In genomic region chr8:117290506-117290905, GRCm38 (mm10) we compare ENCODE assay signal across 11 mouse cellular contexts. TPM values are rescaled to one million over a fixed set of nuclear protein-coding genes. Genes with fewer than 3 reads are reported as not detected.
DNase-seq lines count a peak whose midpoint lies in the region; ATAC-seq lines count a peak whose summit lies in the region.
"Had no signal": no experiment of that assay in that cellular context is flagged by ENCODE, and none has a peak within 500 bp of the region (broad histone marks: within the 10 kb centered on the region; RNA-seq: fewer than 3 reads in every experiment).

No protein-coding gene starts in this region.

- H3K9ac ChIP-seq in embryonic facial prominence, embryonic 14.5 days (ENCODE audit: low read depth, low read length), result no peak overlapping the region
- H3K9ac ChIP-seq in limb, embryonic 15.5 days, result no peak overlapping the region
- H3K9ac ChIP-seq in forebrain, embryonic 11.5 days (ENCODE audit: low read length), result no peak overlapping the region
- H3K9ac ChIP-seq: liver, embryonic 13.5 days had no signal

- H3K4me2 ChIP-seq in embryonic facial prominence, embryonic 14.5 days (ENCODE audit: low read depth, low read length), result no peak overlapping the region
- H3K4me2 ChIP-seq in limb, embryonic 15.5 days, result no peak overlapping the region
- no peak overlapping the region for H3K4me2 ChIP-seq in forebrain, embryonic 11.5 days (ENCODE audit: low read depth, low read length, severe bottlenecking)
- H3K4me2 ChIP-seq: liver, embryonic 13.5 days had no signal

- peak overlapping the region; percentile 42 for H3K4me3 ChIP-seq in megakaryocyte, embryonic 14.5 days (replicated peaks)
- no peak overlapping the region for H3K4me3 ChIP-seq in embryonic facial prominence, embryonic 14.5 days (ENCODE audit: low read depth, low read length)
- no peak overlapping the region for H3K4me3 ChIP-seq in limb, embryonic 15.5 days
- H3K4me3 ChIP-seq in forebrain, embryonic 11.5 days (ENCODE audit: low read depth, low read length), result no peak overlapping the region
- H3K4me3 ChIP-seq: liver, embryonic 13.5 days had no signal

- 29% methylated on average over 7 of the region's 7 CpGs for WGBS in embryonic facial prominence, embryonic 14.5 days
- WGBS in limb, embryonic 15.5 days, result 19% methylated on average over 7 of the region's 7 CpGs
- 73% methylated on average over 7 of the region's 7 CpGs for WGBS in forebrain, embryonic 11.5 days

- H3K4me1 ChIP-seq in megakaryocyte, embryonic 14.5 days, result peaks cover 97% of the 10 kb centered on the region
- H3K4me1 ChIP-seq in embryonic facial prominence, embryonic 14.5 days (ENCODE audit: control insufficient read depth, insufficient read depth, low read length), result peaks cover 43% of the 10 kb centered on the region
- peaks cover 49% of the 10 kb centered on the region for H3K4me1 ChIP-seq in limb, embryonic 15.5 days
- H3K4me1 ChIP-seq in forebrain, embryonic 11.5 days (replicated peaks; ENCODE audit: control insufficient read depth, insufficient read depth, low read length), result peaks cover 17% of the 10 kb centered on the region

- no peaks in the 10 kb centered on the region for H3K27me3 ChIP-seq in megakaryocyte, embryonic 14.5 days (replicated peaks)
- no peaks in the 10 kb centered on the region for H3K27me3 ChIP-seq in embryonic facial prominence, embryonic 14.5 days (replicated peaks; ENCODE audit: control insufficient read depth, insufficient read depth, low read length)
- no peaks in the 10 kb centered on the region for H3K27me3 ChIP-seq in limb, embryonic 15.5 days
- H3K27me3 ChIP-seq in forebrain, embryonic 11.5 days (ENCODE audit: control insufficient read depth, insufficient read depth, low read length), result no peaks in the 10 kb centered on the region
- H3K27me3 ChIP-seq: liver, embryonic 13.5 days had no signal

- peaks cover 74% of the 10 kb centered on the region for H3K36me3 ChIP-seq in megakaryocyte, embryonic 14.5 days (replicated peaks; ENCODE audit: low read length)
- H3K36me3 ChIP-seq in embryonic facial prominence, embryonic 14.5 days (ENCODE audit: control insufficient read depth, insufficient read depth, low read length), result peaks cover 11% of the 10 kb centered on the region
- peaks cover 8% of the 10 kb centered on the region; the same call in 1 of the 2 replicates for H3K36me3 ChIP-seq in limb, embryonic 15.5 days
- H3K36me3 ChIP-seq in forebrain, embryonic 11.5 days (ENCODE audit: control insufficient read depth, insufficient read depth, low read length), result peaks cover 2% of the 10 kb centered on the region; the same call in 1 of the 2 replicates

- no peaks in the 10 kb centered on the region for H3K9me3 ChIP-seq in megakaryocyte, embryonic 14.5 days
- H3K9me3 ChIP-seq in embryonic facial prominence, embryonic 14.5 days (ENCODE audit: control insufficient read depth, low read length), result no peaks in the 10 kb centered on the region
- no peaks in the 10 kb centered on the region for H3K9me3 ChIP-seq in limb, embryonic 15.5 days
- no peaks in the 10 kb centered on the region for H3K9me3 ChIP-seq in forebrain, embryonic 11.5 days (ENCODE audit: control insufficient read depth, low read length)
- H3K9me3 ChIP-seq: liver, embryonic 13.5 days had no signal

- H3K27ac ChIP-seq in embryonic facial prominence, embryonic 14.5 days (replicated peaks; ENCODE audit: low read depth, low read length), result no peak overlapping the region
- H3K27ac ChIP-seq in limb, embryonic 15.5 days, result peak overlapping the region; percentile 62
- no peak overlapping the region for H3K27ac ChIP-seq in forebrain, embryonic 11.5 days (ENCODE audit: low read depth, low read length)
- H3K27ac ChIP-seq: liver, embryonic 13.5 days; macrophage had no signal

- DNase-seq in embryonic facial prominence, embryonic 14.5 days (ENCODE audit: low spot score), result peak; percentile 67
- peak; percentile 62 for DNase-seq in heart, adult 8-10 months (ENCODE audit: low spot score)
- no peak for DNase-seq in thymus, postnatal 10 days (ENCODE audit: low spot score in 2 of 2)
- no peak for DNase-seq in forebrain, embryonic 11.5 days (ENCODE audit: low spot score)
- DNase-seq: layer of hippocampus, adult 9-11 months; liver, embryonic 13.5 days; right cerebral cortex, adult 18-20 months had no signal

- ATAC-seq in megakaryocyte, adult 5-6 weeks (ENCODE audit: poor library complexity, severe bottlenecking), result no peak
- ATAC-seq in embryonic facial prominence, embryonic 14.5 days (ENCODE audit: low read depth), result peak; percentile 27; the same call in 1 of the 2 replicates
- peak; percentile 28; the same call in 1 of the 2 replicates for ATAC-seq in limb, embryonic 15.5 days (ENCODE audit: insufficient number of reproducible peaks, low FRiP score, low TSS enrichment, low read depth)
- no peak for ATAC-seq in forebrain, embryonic 11.5 days (replicated peaks; ENCODE audit: low FRiP score)

RNA-seq across cellular contexts. Expression of gene Cmip, which starts 33.6 kb away (rescaled TPM):
- polyA plus RNA-seq in megakaryocyte, embryonic 14.5 days (2012; ENCODE audit: insufficient read depth, low replicate concordance), result 92.3 and 120 TPM in 2 replicates
- 58.4 and 60.3 TPM in 2 replicates for total RNA-seq in megakaryocyte, adult 5-6 weeks (2015)
- total RNA-seq in megakaryocyte, adult 5-6 weeks (2017), result 22.7 and 26.5 TPM in 2 replicates
- 27.0 and 27.7 TPM in 2 replicates for polyA plus RNA-seq in embryonic facial prominence, embryonic 14.5 days (2014; fragmentation: Nextera tagmentation; extraction: Ambion mirVana)
- total RNA-seq in heart, adult 8-10 months (2022), result 10 to 100 TPM; 14.4 to 20.4 (median 16.3) TPM
- 18.8 and 20.7 TPM in 2 replicates for polyA plus RNA-seq in limb, embryonic 15.5 days (2015; fragmentation: Nextera tagmentation; extraction: Ambion mirVana)
- 30.5 and 32.1 TPM in 2 replicates for polyA plus RNA-seq in forebrain, embryonic 11.5 days (2014; fragmentation: Nextera tagmentation; extraction: Ambion mirVana)

Comparison
In these comparisons a context has a peak if more than half of its experiments do, and no peak if none do; other contexts are left out.
1. ATAC-seq: peak in embryonic facial prominence, embryonic 14.5 days (single experiment) and limb, embryonic 15.5 days (single experiment); none in megakaryocyte, adult 5-6 weeks (single experiment) and forebrain, embryonic 11.5 days (single experiment).
2. DNase-seq: peak in embryonic facial prominence, embryonic 14.5 days (single experiment) and heart, adult 8-10 months (single experiment); none in thymus, postnatal 10 days (0 of 2) and forebrain, embryonic 11.5 days (single experiment).